Mouse (Mus musculus) neural tube, embryonic 13.5 days (tissue): ENCODE measurements at regions not wholly inside any gene's neighbourhood (a gene's known extent, or its start where the extent isn't known, plus 50 kb on each side); places are given as distances from the start of the nearest gene placed in this dataset.

Source experiments
- ATAC-seq: fragments of 200-750 bp; cut with Nextera tagmentation; 2 replicates; pipeline ENCODE4 v1.8.0; 2017; ENCODE audit warnings: low read depth, mild to moderate bottlenecking, moderate TSS enrichment, moderate library complexity
- H3K27ac ChIP-seq: fragments of 300-500 bp; sonication (generic); replicated peaks from 2 replicates; pipeline ENCODE4 v1.5.1; 2015; ENCODE audit warnings: moderate library complexity, mild to moderate bottlenecking, inconsistent platforms
- H3K27me3 ChIP-seq: fragments of 300-500 bp; sonication (generic); 2 replicates; pipeline ENCODE4 v1.6.1; 2015; ENCODE audit warnings: mild to moderate bottlenecking, inconsistent platforms
- H3K36me3 ChIP-seq: fragments of 300-500 bp; sonication (generic); 2 replicates; pipeline ENCODE4 v1.6.1; 2015; ENCODE audit warnings: mild to moderate bottlenecking, inconsistent platforms
- H3K4me1 ChIP-seq: fragments of 300-500 bp; sonication (generic); replicated peaks from 2 replicates; pipeline ENCODE4 v1.6.1; 2015; ENCODE audit warnings: inconsistent platforms
- H3K4me2 ChIP-seq: fragments of 300-500 bp; sonication (generic); 2 replicates; pipeline ENCODE4 v1.6.1; 2015; ENCODE audit warnings: inconsistent platforms, mild to moderate bottlenecking, moderate library complexity
- H3K4me3 ChIP-seq: fragments of 300-500 bp; sonication (generic); 2 replicates; pipeline ENCODE4 v1.5.1; 2015; ENCODE audit warnings: mild to moderate bottlenecking, inconsistent platforms
- H3K9ac ChIP-seq: fragments of 300-500 bp; sonication (generic); 2 replicates; pipeline ENCODE4 v1.6.1; 2015; ENCODE audit warnings: moderate library complexity, mild to moderate bottlenecking, inconsistent platforms
- H3K9me3 ChIP-seq: fragments of 300-500 bp; sonication (generic); 2 replicates; pipeline ENCODE4 v1.6.1; 2016; ENCODE audit warnings: inconsistent platforms
- WGBS: fragments of 180-500 bp; shearing (Covaris S2); methylation state at CpG from one replicate; pipeline ENCODE4 v1.1.7; 2015; 5-methylcytosine and 5-hydroxymethylcytosine counted together

- H3K27me3 ChIP-seq, result no peaks in the 10 kb centered on the region
- H3K9ac ChIP-seq, result no peak overlapping the region
- H3K9me3 ChIP-seq, result no peaks in the 10 kb centered on the region
- ATAC-seq, result no peak
- H3K4me3 ChIP-seq, result no peak overlapping the region
- H3K36me3 ChIP-seq, result no peaks in the 10 kb centered on the region
- no peak overlapping the region for H3K27ac ChIP-seq
- H3K4me1 ChIP-seq, result no peaks in the 10 kb centered on the region
- no peak overlapping the region for H3K4me2 ChIP-seq
- WGBS, result 36% methylated on average over 3 of the region's 3 CpGs
Measured at GRCm38 (mm10) chr19:22071701-22072100, 67.1 kb upstream of the Trpm3 start.

GRCm38 (mm10) chr19:22074042-22074441, 64.8 kb upstream of the Trpm3 start:
- H3K9me3 ChIP-seq, result no peaks in the 10 kb centered on the region
- H3K4me2 ChIP-seq, result no peak overlapping the region
- H3K4me1 ChIP-seq, result no peaks in the 10 kb centered on the region
- no peak overlapping the region for H3K9ac ChIP-seq
- WGBS, result 79% methylated on average over 7 of the region's 7 CpGs
- H3K27me3 ChIP-seq, result no peaks in the 10 kb centered on the region
- no peak for ATAC-seq
- H3K4me3 ChIP-seq, result no peak overlapping the region
- H3K27ac ChIP-seq, result no peak overlapping the region
- no peaks in the 10 kb centered on the region for H3K36me3 ChIP-seq

GRCm38 (mm10) chr19:22081448-22081847, 57.4 kb upstream of the Trpm3 start:
- ATAC-seq, result no peak
- H3K9me3 ChIP-seq, result no peaks in the 10 kb centered on the region
- no peak overlapping the region for H3K9ac ChIP-seq
- H3K4me1 ChIP-seq, result no peaks in the 10 kb centered on the region
- H3K36me3 ChIP-seq, result no peaks in the 10 kb centered on the region
- H3K4me3 ChIP-seq, result no peak overlapping the region
- H3K4me2 ChIP-seq, result no peak overlapping the region
- 59% methylated on average over 4 of the region's 4 CpGs for WGBS
- H3K27me3 ChIP-seq, result no peaks in the 10 kb centered on the region
- H3K27ac ChIP-seq, result no peak overlapping the region
